Mouse (Mus musculus) kidney, embryonic 15.5 days (tissue): ENCODE data around the gene Xrcc3. TPM values are rescaled to one million over a fixed set of nuclear protein-coding genes. Genes with fewer than 3 reads are reported as not detected.

Experiments used
- ATAC-seq: fragments of 200-750 bp; cut with Nextera tagmentation; replicated peaks from 2 replicates; pipeline ENCODE4 v1.8.0; 2017; ENCODE audit warnings: moderate TSS enrichment; ENCODE audit not compliant: low FRiP score
- H3K27ac ChIP-seq: fragments of 300-500 bp; sonication (generic); 2 replicates; pipeline ENCODE4 v1.5.1; 2015; ENCODE audit warnings: mild to moderate bottlenecking, inconsistent platforms
- H3K27me3 ChIP-seq: fragments of 300-500 bp; sonication (generic); 2 replicates; pipeline ENCODE4 v1.6.1; 2015; ENCODE audit warnings: inconsistent platforms
- H3K36me3 ChIP-seq: fragments of 300-500 bp; sonication (generic); 2 replicates; pipeline ENCODE4 v1.6.1; 2015; ENCODE audit warnings: inconsistent platforms
- H3K4me1 ChIP-seq: fragments of 300-500 bp; sonication (generic); 2 replicates; pipeline ENCODE4 v1.6.1; 2015; ENCODE audit warnings: inconsistent platforms
- H3K4me2 ChIP-seq: fragments of 300-500 bp; sonication (generic); 2 replicates; pipeline ENCODE4 v1.6.1; 2015; ENCODE audit warnings: moderate library complexity, mild to moderate bottlenecking, inconsistent platforms
- H3K4me3 ChIP-seq: fragments of 300-500 bp; sonication (generic); replicated peaks from 2 replicates; pipeline ENCODE4 v1.5.1; 2015; ENCODE audit warnings: mild to moderate bottlenecking, inconsistent platforms
- H3K9ac ChIP-seq: fragments of 300-500 bp; sonication (generic); 2 replicates; pipeline ENCODE4 v1.6.1; 2015; ENCODE audit warnings: mild to moderate bottlenecking, inconsistent platforms
- H3K9me3 ChIP-seq: fragments of 300-500 bp; sonication (generic); replicated peaks from 2 replicates; pipeline ENCODE4 v1.6.1; 2016; ENCODE audit warnings: inconsistent platforms
- WGBS: fragments of 180-500 bp; shearing (Covaris S2); methylation state at CpG from one replicate; pipeline ENCODE4 v1.1.7; 2015; ENCODE audit warnings: mixed read lengths; 5-methylcytosine and 5-hydroxymethylcytosine counted together
- polyA plus RNA-seq: library from polyadenylated mRNA; unstranded; fragments of >200 nt; fragmentation: Nextera tagmentation; extraction: Ambion mirVana; gene quantifications from 2 replicates; pipeline ENCODE4 v1.2.1, GENCODE M21; 2015

Gene Xrcc3
- polyA plus RNA-seq, 1 experiment from 2014 or later: 14.3 TPM

GRCm38 (mm10) chr12:111814769-111815762 lies 1.4 kb upstream of the Xrcc3 start:
- H3K9ac ChIP-seq: peak overlapping the region; percentile 65
- peak overlapping the region; percentile 65 for H3K4me3 ChIP-seq
- no peaks in the 10 kb centered on the region for H3K9me3 ChIP-seq
- H3K36me3 ChIP-seq: peaks cover 11% of the 10 kb centered on the region; the same call in 1 of the 2 replicates
- 21% methylated on average over 19 of the region's 19 CpGs for WGBS
- no peak for ATAC-seq
- peak overlapping the region; percentile 80 for H3K4me2 ChIP-seq
- peaks cover 65% of the 10 kb centered on the region for H3K4me1 ChIP-seq
- peak overlapping the region; percentile 96 for H3K27ac ChIP-seq
- H3K27me3 ChIP-seq: no peaks in the 10 kb centered on the region

DNA sequence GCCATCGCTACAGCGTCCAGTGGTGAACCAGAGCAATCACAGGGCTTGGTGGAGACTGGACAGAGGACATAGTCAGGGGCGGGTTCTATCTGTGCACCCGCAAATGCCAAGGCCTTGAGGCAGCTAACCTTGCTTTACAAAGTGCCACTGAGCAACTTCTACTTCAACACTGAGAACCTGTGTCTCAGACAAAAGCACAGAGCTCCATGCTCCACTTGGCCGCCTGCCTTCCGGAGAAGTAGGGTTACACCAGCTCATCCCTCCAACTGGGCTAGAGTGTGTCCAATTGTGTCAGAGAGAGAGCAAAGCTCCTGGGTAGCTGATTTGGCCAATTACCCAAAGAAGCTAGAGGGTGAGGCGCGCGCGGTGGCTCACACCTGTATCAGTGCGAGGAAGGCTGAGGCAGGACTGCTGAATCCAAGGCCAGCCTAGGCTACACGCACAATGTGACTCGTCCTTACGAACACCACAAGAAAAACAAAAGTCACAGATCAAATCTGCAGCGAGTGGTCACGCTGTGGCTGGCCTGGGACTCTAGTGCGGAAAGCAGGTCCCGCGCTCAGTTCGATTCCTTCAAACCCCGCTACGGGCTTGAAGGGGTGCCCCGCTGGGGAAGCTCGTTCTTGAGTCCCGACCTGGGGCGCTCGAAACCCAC lies 435 bp downstream of the Xrcc3 start:
- Histone ChIP-seq H3K36me3 (peaks cover 16% of the 10 kb centered on the region), H3K27ac (peak overlapping the region; percentile 67; the same call in 1 of the 2 replicates), H3K4me2 (peak overlapping the region; percentile 86), H3K27me3 (no peaks in the 10 kb centered on the region), H3K9ac (peak overlapping the region; percentile 69), H3K4me3 (peak overlapping the region; percentile 65), H3K4me1 (peaks cover 62% of the 10 kb centered on the region), H3K9me3 (no peaks in the 10 kb centered on the region)
- no peak for ATAC-seq
- WGBS: 3% methylated on average over 27 of the region's 27 CpGs

- H3K9me3 ChIP-seq: no peaks in the 10 kb centered on the region
- H3K4me3 ChIP-seq: peak overlapping the region; percentile 65
- H3K27ac ChIP-seq: no peak overlapping the region
- 63% methylated on average over 12 of the region's 12 CpGs for WGBS
- peak overlapping the region; percentile 86 for H3K4me2 ChIP-seq
- H3K27me3 ChIP-seq: no peaks in the 10 kb centered on the region
- no peak for ATAC-seq
- H3K4me1 ChIP-seq: peaks cover 58% of the 10 kb centered on the region
- peaks cover 16% of the 10 kb centered on the region for H3K36me3 ChIP-seq
- peak overlapping the region; percentile 69 for H3K9ac ChIP-seq
Observed at GRCm38 (mm10) chr12:111812611-111813010, 1.1 kb downstream of the Xrcc3 start.

- Histone ChIP-seq H3K9me3 (no peaks in the 10 kb centered on the region), H3K27me3 (no peaks in the 10 kb centered on the region), H3K36me3 (peaks cover 21% of the 10 kb centered on the region), H3K4me1 (peaks cover 53% of the 10 kb centered on the region), H3K27ac (no peak overlapping the region), H3K4me2 (no peak overlapping the region), H3K4me3 (no peak overlapping the region), H3K9ac (no peak overlapping the region)
- 83% methylated on average over 13 of the region's 13 CpGs for WGBS
- ATAC-seq: no peak
Observed at GRCm38 (mm10) chr12:111812075-111812474, 1.6 kb downstream of the Xrcc3 start.

- Histone ChIP-seq H3K27ac (peak overlapping the region; percentile 76), H3K9ac (no peak overlapping the region), H3K9me3 (no peaks in the 10 kb centered on the region), H3K4me1 (peaks cover 30% of the 10 kb centered on the region), H3K4me2 (peak overlapping the region; percentile 28), H3K4me3 (no peak overlapping the region), H3K27me3 (no peaks in the 10 kb centered on the region), H3K36me3 (peaks cover 43% of the 10 kb centered on the region)
- ATAC-seq: peak; percentile 43
- WGBS: 4% methylated on average over 9 of the region's 9 CpGs
Observed at GRCm38 (mm10) chr12:111809762-111810161, 3.9 kb downstream of the Xrcc3 start.

- Histone ChIP-seq H3K9ac (no peak overlapping the region), H3K36me3 (peaks cover 53% of the 10 kb centered on the region), H3K27me3 (no peaks in the 10 kb centered on the region), H3K4me1 (peaks cover 29% of the 10 kb centered on the region), H3K4me2 (no peak overlapping the region), H3K9me3 (no peaks in the 10 kb centered on the region), H3K4me3 (no peak overlapping the region), H3K27ac (no peak overlapping the region)
- 83% methylated on average over 6 of the region's 6 CpGs for WGBS
- ATAC-seq: no peak
Observed at GRCm38 (mm10) chr12:111808775-111809174, 4.9 kb downstream of the Xrcc3 start.

GRCm38 (mm10) chr12:111803538-111803937 lies 10.1 kb downstream of the Xrcc3 start:
- Histone ChIP-seq H3K9ac (no peak overlapping the region), H3K9me3 (no peaks in the 10 kb centered on the region), H3K4me2 (no peak overlapping the region), H3K27ac (no peak overlapping the region), H3K27me3 (no peaks in the 10 kb centered on the region), H3K4me3 (no peak overlapping the region), H3K36me3 (peaks cover 93% of the 10 kb centered on the region), H3K4me1 (no peaks in the 10 kb centered on the region)
- 85% methylated on average over 5 of the region's 5 CpGs for WGBS
- ATAC-seq: no peak

GRCm38 (mm10) chr12:111800459-111801183 lies 13.1 kb downstream of the Xrcc3 start:
- ATAC-seq: peak; percentile 34; the same call in 1 of the 2 replicates
- Histone ChIP-seq H3K4me1 (no peaks in the 10 kb centered on the region), H3K4me3 (no peak overlapping the region), H3K27ac (peak overlapping the region; percentile 58), H3K4me2 (no peak overlapping the region), H3K9me3 (no peaks in the 10 kb centered on the region), H3K27me3 (no peaks in the 10 kb centered on the region), H3K9ac (no peak overlapping the region), H3K36me3 (peaks cover 92% of the 10 kb centered on the region)
- 69% methylated on average over 10 of the region's 10 CpGs for WGBS

DNA sequence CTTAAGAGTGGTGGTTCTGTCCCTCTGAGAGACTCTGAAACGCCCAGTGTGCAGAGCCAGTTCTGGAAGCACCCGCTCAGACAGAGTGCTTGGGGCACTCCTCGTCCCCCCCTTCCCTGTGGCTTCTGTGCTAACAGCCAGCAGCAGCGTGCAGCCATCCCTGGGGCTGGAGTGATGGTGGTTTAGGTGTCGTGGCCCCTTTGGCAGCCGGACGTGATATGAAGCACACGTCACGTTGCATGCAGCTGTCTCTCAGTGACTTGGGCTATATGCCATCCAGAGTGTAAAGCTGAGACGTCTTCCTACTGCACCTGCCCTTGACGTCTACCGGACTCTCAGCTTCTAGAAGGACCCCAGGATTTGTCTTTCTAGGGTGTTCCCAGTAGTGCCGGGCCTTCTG lies 15.2 kb downstream of the Xrcc3 start:
- no peak overlapping the region for H3K4me2 ChIP-seq
- ATAC-seq: no peak
- no peaks in the 10 kb centered on the region for H3K9me3 ChIP-seq
- H3K36me3 ChIP-seq: peaks cover 93% of the 10 kb centered on the region
- no peak overlapping the region for H3K9ac ChIP-seq
- H3K4me1 ChIP-seq: 0 out of 2 replicates have a peak, but pooled peaks cover 3% of the 10 kb centered on the region
- WGBS: 90% methylated on average over 13 of the region's 13 CpGs
- no peaks in the 10 kb centered on the region for H3K27me3 ChIP-seq
- no peak overlapping the region for H3K4me3 ChIP-seq
- no peak overlapping the region for H3K27ac ChIP-seq

- ATAC-seq: no peak
- Histone ChIP-seq H3K9me3 (no peaks in the 10 kb centered on the region), H3K4me2 (no peak overlapping the region), H3K27me3 (no peaks in the 10 kb centered on the region), H3K4me1 (0 out of 2 replicates have a peak, but pooled peaks cover 3% of the 10 kb centered on the region), H3K36me3 (peaks cover 94% of the 10 kb centered on the region), H3K27ac (no peak overlapping the region), H3K9ac (no peak overlapping the region), H3K4me3 (no peak overlapping the region)
- 91% methylated on average over 8 of the region's 8 CpGs for WGBS
Observed at GRCm38 (mm10) chr12:111797251-111797650, 16.4 kb downstream of the Xrcc3 start.

GRCm38 (mm10) chr12:111795180-111795895 lies 18.3 kb downstream of the Xrcc3 start:
- Histone ChIP-seq H3K36me3 (peaks cover 96% of the 10 kb centered on the region), H3K4me3 (no peak overlapping the region)

More at GRCm38 (mm10) chr12:111795180-111795895, 18.3 kb downstream of the Xrcc3 start:
- 85% methylated on average over 28 of the region's 28 CpGs for WGBS
- Histone ChIP-seq H3K9me3 (no peaks in the 10 kb centered on the region), H3K27me3 (no peaks in the 10 kb centered on the region), H3K4me2 (no peak overlapping the region), H3K4me1 (0 out of 2 replicates have a peak, but pooled peaks cover 3% of the 10 kb centered on the region), H3K27ac (no peak overlapping the region), H3K9ac (no peak overlapping the region)
- no peak for ATAC-seq
